Comparison of ENCODE assay signal across 22 mouse cellular contexts in genomic region chr9:122096822-122097511, GRCm38 (mm10).
"Had no signal": no experiment of that assay in that cellular context is flagged by ENCODE, and none has a peak within 500 bp of the region (broad histone marks: within the 10 kb centered on the region; RNA-seq: fewer than 3 reads in every experiment).

No protein-coding gene starts in this region.

- H3K9me3 ChIP-seq: heart, embryonic 10.5 days; heart, embryonic 12.5 days; hindbrain, embryonic 13.5 days; hindbrain, embryonic 15.5 days; kidney, embryonic 15.5 days; limb, embryonic 13.5 days; limb, embryonic 15.5 days; liver, embryonic 12.5 days had no signal

- H3K9ac ChIP-seq: heart, embryonic 12.5 days; hindbrain, embryonic 13.5 days; hindbrain, embryonic 15.5 days; kidney, embryonic 15.5 days; limb, embryonic 13.5 days; limb, embryonic 15.5 days; liver, embryonic 12.5 days; liver, embryonic 14.5 days had no signal

- H3K27me3 ChIP-seq: hindbrain, embryonic 13.5 days; hindbrain, embryonic 15.5 days; kidney, embryonic 15.5 days; limb, embryonic 13.5 days; limb, embryonic 15.5 days; liver, embryonic 12.5 days had no signal

- H3K36me3 ChIP-seq: heart, embryonic 10.5 days; heart, embryonic 12.5 days; hindbrain, embryonic 13.5 days; hindbrain, embryonic 15.5 days; kidney, embryonic 15.5 days; limb, embryonic 13.5 days; limb, embryonic 15.5 days; liver, embryonic 12.5 days had no signal

- DNase-seq: gastrocnemius, postnatal 14 days; heart, postnatal 14 days; heart, postnatal 36 days; kidney, adult 11 months; kidney, adult 2 months; kidney, adult 9 months; kidney, postnatal 14 days; kidney, postnatal 36 days; layer of hippocampus, postnatal 36 days; left cerebral cortex, postnatal 4 days had no signal

- H3K4me2 ChIP-seq: heart, embryonic 12.5 days; hindbrain, embryonic 13.5 days; hindbrain, embryonic 15.5 days; kidney, embryonic 15.5 days; limb, embryonic 13.5 days; limb, embryonic 15.5 days; liver, embryonic 12.5 days had no signal

- ATAC-seq: hindbrain, postnatal 0 days; intestine, embryonic 16.5 days; liver, embryonic 12.5 days had no signal

- H3K4me3 ChIP-seq: heart, embryonic 10.5 days; heart, embryonic 12.5 days; hindbrain, embryonic 13.5 days; hindbrain, embryonic 15.5 days; kidney, embryonic 15.5 days; limb, embryonic 13.5 days; limb, embryonic 15.5 days; liver, embryonic 12.5 days had no signal

- H3K27ac ChIP-seq: heart, embryonic 10.5 days; hindbrain, embryonic 13.5 days; hindbrain, embryonic 15.5 days; hindbrain, postnatal 0 days; kidney, embryonic 15.5 days; kidney, postnatal 0 days; limb, embryonic 13.5 days; limb, embryonic 15.5 days; liver, embryonic 12.5 days; liver, embryonic 14.5 days had no signal

- H3K4me1 ChIP-seq: hindbrain, embryonic 13.5 days; hindbrain, embryonic 15.5 days; kidney, embryonic 15.5 days; limb, embryonic 13.5 days; limb, embryonic 15.5 days had no signal
